Mouse (Mus musculus) bone marrow macrophage, adult 2 months (primary cell): ENCODE data around the gene Slc25a43. TPM values are rescaled to one million over a fixed set of nuclear protein-coding genes. Genes with fewer than 3 reads are reported as not detected.

ENCODE experiments used
- H3K27ac ChIP-seq: 2 replicates; pipeline ENCODE4 v1.5.1; 2012; ENCODE audit warnings: low read depth, low read length; ENCODE audit not compliant: insufficient read depth
- H3K4me1 ChIP-seq: 2 replicates; pipeline ENCODE4 v1.6.1; 2012; ENCODE audit warnings: low read length; ENCODE audit not compliant: control insufficient read depth, insufficient read depth
- H3K4me3 ChIP-seq: 2 replicates; pipeline ENCODE4 v1.5.1; 2012; ENCODE audit warnings: mild to moderate bottlenecking, low read length, moderate library complexity; ENCODE audit not compliant: insufficient read depth
- CTCF ChIP-seq: IDR thresholded peaks from 2 replicates; pipeline ENCODE4 v1.5.1; 2012; ENCODE audit warnings: low read depth, mild to moderate bottlenecking, low read length, moderate library complexity
- POLR2A ChIP-seq: IDR thresholded peaks from 2 replicates; pipeline ENCODE4 v1.6.1; 2012; ENCODE audit warnings: mild to moderate bottlenecking, low read depth, low read length, borderline replicate concordance
- polyA plus RNA-seq: library from polyadenylated mRNA; stranded (reverse); fragments of >200 nt; gene quantifications from 2 replicates; pipeline ENCODE4 v1.2.4, GENCODE M21; 2012; ENCODE audit not compliant: missing spikeins, insufficient read depth, insufficient read length

Slc25a43 gene
- polyA plus RNA-seq, 1 experiment = 5.8 TPM

DNA sequence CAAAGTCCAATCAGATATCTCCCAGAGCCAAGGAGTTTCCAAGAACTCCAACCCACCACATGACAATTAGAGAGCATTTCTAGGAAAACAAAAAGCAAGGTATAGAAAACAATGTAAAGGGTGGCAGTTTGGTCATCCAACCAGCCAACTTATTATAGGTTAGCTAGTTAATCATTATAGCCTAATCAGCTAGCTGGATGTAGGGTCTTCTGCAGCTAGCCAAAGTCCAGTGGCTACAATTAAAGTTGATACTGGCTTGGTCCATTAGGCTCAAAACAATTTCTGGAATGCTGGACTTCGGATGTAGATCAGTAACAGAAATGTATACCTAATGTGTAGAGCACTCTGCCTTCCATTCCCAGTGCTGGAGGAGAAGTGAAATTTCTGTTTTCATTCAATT is 7.1 kb downstream of the Slc25a43 start:
- no peak for TF ChIP-seq CTCF
- no peak for TF ChIP-seq POLR2A
- Histone ChIP-seq H3K4me3 (no peak overlapping the region), H3K27ac (no peak overlapping the region), H3K4me1 (peaks cover 19% of the 10 kb centered on the region)

DNA sequence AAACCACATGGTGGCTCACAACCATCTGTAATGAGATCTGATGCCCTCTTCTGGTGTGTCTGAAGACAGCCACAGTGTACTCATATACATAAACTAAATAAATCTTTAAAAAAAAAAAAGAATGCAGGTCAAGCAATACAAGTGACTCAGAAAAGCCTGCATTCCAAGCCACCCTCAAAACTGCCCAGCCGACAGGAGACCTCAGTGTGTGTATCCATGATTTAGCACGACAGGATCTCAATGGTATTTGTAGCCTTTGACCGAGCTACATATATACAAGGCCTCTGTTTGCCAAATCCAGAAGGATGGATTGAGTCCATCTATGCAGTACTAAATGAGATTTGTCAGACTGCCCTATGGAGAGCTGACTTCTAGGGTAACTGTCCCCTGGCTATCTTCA is 9.1 kb downstream of the Slc25a43 start:
- Histone ChIP-seq H3K4me1 (peaks cover 13% of the 10 kb centered on the region), H3K4me3 (no peak overlapping the region), H3K27ac (no peak overlapping the region)
- TF ChIP-seq POLR2A (no peak), CTCF (no peak)

DNA sequence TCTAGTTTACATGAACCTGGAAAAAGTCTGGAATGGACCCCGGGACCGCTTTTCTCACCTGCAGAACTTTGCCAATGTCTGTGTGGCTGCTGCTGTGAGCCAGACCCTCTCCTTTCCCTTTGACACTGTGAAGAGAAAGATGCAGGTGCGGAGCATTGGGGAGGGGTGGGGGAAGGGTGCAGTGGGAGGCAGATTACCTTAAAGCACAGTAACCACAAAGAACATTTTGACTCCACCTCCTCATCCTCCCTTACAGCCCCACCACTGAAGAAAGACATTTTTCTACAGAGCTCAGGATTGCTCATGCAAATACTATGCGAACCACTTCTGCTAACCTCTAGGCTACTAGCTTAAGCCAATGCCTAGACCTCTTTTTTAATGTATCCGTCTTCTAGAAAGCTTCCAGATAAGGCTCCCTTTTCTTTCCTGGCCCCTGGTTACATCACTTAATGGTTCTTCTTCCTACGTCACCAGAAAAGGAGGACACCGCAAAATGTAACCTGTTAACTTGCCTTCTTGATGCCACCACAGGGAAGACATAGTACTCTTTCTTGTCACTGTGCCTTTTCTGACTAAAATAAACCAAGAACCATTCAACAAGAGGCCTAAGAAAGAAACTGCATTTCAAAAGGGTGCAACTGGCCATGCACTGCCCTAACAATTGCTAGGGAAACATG is 14.5 kb downstream of the Slc25a43 start:
- Histone ChIP-seq H3K4me3 (no peak overlapping the region), H3K4me1 (peaks cover 20% of the 10 kb centered on the region), H3K27ac (peak overlapping the region; percentile 78)
- no peak for TF ChIP-seq CTCF
- TF ChIP-seq POLR2A = no peak

DNA sequence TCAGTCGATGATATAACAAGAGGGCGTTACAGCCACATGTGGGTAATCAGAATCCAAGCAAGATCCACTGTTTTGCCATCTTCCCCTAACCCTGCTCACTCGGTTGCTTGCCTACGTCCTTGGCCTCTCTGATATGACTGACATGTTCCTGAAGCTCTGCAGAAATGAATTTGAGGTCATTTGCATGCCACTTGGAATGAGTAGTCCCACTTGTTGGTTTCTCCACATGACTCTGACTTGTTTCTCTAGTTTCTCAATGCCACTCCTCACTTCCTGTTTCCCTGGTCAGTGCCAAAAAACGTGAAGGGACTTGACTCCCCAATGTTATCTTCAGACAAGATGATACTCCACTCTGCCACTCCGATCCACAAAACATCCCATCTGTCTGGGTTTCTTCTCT is 15.1 kb downstream of the Slc25a43 start:
- no peak overlapping the region for H3K4me3 ChIP-seq
- H3K4me1 ChIP-seq = peaks cover 20% of the 10 kb centered on the region
- TF ChIP-seq POLR2A (no peak), CTCF (no peak)
- peak overlapping the region; percentile 78 for H3K27ac ChIP-seq

DNA sequence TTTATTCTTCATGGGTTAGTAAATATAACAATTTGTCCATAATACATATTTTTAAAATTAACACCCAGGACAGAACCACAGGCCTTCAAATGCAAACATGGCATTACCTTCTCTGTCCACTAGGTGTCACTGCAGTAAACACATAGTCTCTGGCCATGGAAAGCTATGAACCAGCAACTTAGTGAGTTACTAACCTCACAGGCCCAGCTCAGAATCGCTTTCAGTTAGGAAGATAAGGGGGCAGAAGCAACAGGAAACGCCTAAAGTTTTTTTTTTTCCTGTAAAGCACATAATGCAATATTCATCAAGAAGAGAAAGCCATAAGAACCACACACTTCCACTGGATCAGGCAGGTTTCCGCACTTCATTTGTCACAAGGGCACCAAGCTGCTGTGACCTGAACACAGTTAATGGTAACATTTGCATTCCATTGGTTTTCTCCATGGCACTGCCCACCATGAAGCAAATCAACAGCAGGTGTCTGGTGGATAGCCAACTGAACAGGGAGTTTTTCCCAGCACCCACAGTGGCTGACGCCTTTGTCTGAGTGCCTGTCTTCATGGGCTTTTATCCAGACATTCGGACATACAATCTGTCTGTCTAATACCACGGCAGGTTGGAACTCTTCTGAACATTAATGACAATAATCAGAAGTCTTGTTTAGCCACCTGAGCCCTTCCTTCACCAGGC is 17.6 kb downstream of the Slc25a43 start:
- H3K27ac ChIP-seq = no peak overlapping the region
- no peak for TF ChIP-seq CTCF
- TF ChIP-seq POLR2A = no peak
- no peak overlapping the region for H3K4me3 ChIP-seq

DNA sequence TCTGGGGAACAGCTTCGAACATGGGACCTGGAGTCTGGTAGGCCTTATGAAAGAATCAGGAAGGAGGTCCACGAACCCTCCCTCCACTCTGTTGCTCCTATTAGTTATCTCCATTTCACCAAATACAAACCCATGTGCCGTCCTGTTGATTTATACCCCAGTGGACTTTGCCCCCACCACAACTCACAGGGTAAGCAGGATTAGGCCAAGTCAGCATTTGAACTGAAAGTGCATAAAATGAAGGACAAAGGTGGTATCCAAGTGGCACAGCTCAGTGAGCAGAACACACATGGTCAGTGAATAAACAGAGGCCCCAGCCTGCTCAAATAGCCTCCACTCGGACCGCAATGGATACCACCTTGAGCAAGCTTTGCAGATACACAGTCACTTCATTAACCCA is 18.8 kb downstream of the Slc25a43 start:
- Histone ChIP-seq H3K27ac (no peak overlapping the region), H3K4me3 (no peak overlapping the region), H3K4me1 (peaks cover 16% of the 10 kb centered on the region)
- TF ChIP-seq CTCF = no peak
- TF ChIP-seq POLR2A = no peak

More for the DNA sequence above, 17.6 kb downstream of the Slc25a43 start:
- H3K4me1 ChIP-seq = peaks cover 18% of the 10 kb centered on the region

DNA sequence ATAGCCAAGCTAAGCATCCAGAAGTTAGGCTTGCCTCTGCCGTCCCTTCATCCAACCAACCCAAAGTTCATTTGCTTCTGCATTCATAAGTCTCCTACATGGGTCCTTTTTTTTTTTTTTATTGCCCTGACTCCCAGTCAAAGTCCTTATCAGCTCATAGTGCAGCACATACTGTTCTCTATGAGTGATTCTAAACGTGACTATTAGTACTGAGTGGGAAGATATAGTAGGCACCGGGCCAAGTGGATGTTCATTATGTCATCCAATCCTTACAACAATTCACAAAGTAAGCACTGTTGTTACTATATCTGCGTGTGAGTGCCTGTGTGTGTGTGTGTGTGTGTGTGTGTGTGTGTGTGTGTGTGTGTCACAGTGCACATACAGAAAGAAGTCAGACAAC is 19.4 kb downstream of the Slc25a43 start:
- Histone ChIP-seq H3K4me1 (peaks cover 10% of the 10 kb centered on the region), H3K4me3 (no peak overlapping the region), H3K27ac (no peak overlapping the region)
- TF ChIP-seq POLR2A (no peak), CTCF (no peak)

DNA sequence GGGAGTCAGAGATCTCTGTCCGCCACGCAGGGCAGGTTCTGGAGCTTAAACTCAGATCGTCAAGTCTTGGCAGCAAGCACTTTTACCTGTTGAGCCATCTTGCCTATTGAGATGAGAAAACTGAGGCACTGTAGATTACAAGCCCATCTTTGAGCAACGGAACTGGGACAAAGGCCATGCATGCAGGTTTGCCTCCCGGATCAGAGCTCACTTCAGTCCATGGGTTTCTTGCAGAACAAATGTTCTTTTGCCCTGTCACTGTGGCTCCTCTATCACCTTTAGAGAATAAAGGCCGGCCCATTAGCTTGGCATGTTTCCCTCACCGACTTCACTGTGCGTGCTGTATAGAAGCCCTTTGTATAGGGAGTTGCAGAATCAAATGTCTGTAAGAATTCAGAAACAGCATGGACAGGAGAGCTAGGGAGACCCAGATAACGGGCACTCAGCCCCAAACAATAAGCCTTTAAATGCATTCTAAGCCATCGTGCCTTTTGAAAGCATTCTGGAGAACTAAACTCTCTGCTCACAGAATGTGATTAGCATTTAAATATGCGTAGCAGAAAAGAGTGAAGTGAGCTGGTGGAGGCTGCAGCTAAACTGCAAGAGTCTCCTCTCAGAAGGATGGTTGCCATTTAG is 20.0 kb downstream of the Slc25a43 start:
- no peak overlapping the region for H3K4me3 ChIP-seq
- H3K27ac ChIP-seq = no peak overlapping the region
- TF ChIP-seq POLR2A (no peak), CTCF (no peak)
- H3K4me1 ChIP-seq = peaks cover 4% of the 10 kb centered on the region; the same call in 1 of the 2 replicates

DNA sequence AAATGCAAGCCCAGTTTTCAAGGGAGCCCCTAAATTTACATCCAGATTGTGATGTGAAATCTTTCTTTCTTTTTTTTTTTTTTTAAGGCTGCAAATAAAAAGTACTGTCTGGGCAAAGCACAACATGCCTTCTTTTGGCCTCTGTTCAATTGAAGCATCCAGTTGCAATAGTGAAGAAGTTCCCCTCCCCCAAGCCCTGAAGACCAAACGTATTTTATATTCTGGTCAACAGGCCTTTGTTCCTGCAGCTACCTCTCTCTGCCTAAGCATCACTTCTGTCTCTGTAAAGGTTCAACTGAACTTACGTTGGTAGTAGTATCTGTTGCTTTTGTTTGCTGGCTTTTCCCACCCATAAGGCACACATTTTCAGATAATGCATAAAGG is 20.5 kb downstream of the Slc25a43 start:
- Histone ChIP-seq H3K4me3 (no peak overlapping the region), H3K4me1 (peaks cover 2% of the 10 kb centered on the region; the same call in 1 of the 2 replicates), H3K27ac (no peak overlapping the region)
- TF ChIP-seq CTCF = no peak
- TF ChIP-seq POLR2A = no peak

DNA sequence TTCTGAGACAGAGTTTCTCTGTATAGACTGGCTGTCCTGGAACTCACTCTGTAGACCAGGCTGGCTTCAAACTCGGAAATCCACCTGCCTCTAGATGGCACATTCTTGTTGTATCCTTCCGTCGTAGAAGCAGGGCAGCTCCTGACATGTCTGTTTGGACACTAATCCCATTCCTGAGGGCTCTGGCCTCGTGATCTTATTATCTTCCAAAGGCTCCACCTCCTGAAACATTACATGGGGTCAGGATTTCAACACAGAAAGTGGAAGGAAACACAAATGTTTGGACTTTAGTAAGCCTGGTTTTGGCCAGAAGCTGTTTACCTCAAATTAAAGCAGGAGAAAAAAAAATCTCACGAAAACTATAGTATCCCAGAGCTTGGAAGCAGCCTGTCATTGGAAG is 23.9 kb downstream of the Slc25a43 start:
- Histone ChIP-seq H3K4me1 (no peaks in the 10 kb centered on the region), H3K4me3 (no peak overlapping the region), H3K27ac (no peak overlapping the region)
- no peak for TF ChIP-seq POLR2A
- no peak for TF ChIP-seq CTCF

DNA sequence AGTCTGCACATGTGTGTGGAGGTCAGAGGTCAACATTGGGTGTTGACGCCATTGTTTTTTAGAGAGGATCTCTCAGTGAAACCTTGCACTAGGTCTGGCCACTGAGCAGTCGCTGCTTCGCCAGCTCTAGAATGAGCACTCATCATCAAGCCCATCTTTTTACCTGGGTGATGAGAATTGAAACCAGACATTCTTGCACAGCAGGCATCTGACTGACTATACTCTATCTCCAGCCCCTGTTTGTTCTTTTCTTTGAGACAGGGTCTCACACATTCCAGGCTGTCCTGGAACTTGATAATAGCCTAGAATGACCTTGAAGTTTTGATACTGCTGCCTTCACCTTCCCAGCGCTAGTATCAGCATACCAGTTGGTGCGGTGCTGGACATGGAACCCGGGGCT is 29.1 kb downstream of the Slc25a43 start:
- Histone ChIP-seq H3K4me1 (no peaks in the 10 kb centered on the region), H3K4me3 (no peak overlapping the region), H3K27ac (no peak overlapping the region)
- TF ChIP-seq POLR2A = no peak
- TF ChIP-seq CTCF = no peak
